Mouse (Mus musculus) thymus, adult 2 months (tissue): ENCODE measurements around the gene Ctns. TPM values are rescaled to one million over a fixed set of nuclear protein-coding genes. Genes with fewer than 3 reads are reported as not detected.
A peak's percentile ranks its signal among the peaks of the same experiment; 100 is the strongest.

Experiments
- DNase-seq: peaks from one replicate; pipeline ENCODE4 v3.0.0; 2021
- H3K27ac ChIP-seq: fragments of 200-500 bp; 2 replicates; pipeline ENCODE4 v1.5.1; 2012; ENCODE audit warnings: low read length, control low read depth; ENCODE audit not compliant: control insufficient read depth, insufficient read depth
- H3K27me3 ChIP-seq: fragments of 200-500 bp; 2 replicates; pipeline ENCODE4 v1.6.1; 2012; ENCODE audit warnings: mild to moderate bottlenecking, low read length, moderate library complexity, mixed read lengths; ENCODE audit not compliant: control insufficient read depth, insufficient read depth
- H3K36me3 ChIP-seq: fragments of 200-500 bp; 2 replicates; pipeline ENCODE4 v1.6.1; 2012; ENCODE audit warnings: mild to moderate bottlenecking, low read length, moderate library complexity; ENCODE audit not compliant: control insufficient read depth, insufficient read depth
- H3K4me1 ChIP-seq: fragments of 200-500 bp; replicated peaks from 2 replicates; pipeline ENCODE4 v1.6.1; 2012; ENCODE audit warnings: low read length; ENCODE audit not compliant: control insufficient read depth, insufficient read depth
- H3K4me3 ChIP-seq: fragments of 200-500 bp; 2 replicates; pipeline ENCODE4 v1.5.1; 2012; ENCODE audit warnings: mild to moderate bottlenecking, low read length, control low read depth, moderate library complexity; ENCODE audit not compliant: control insufficient read depth, insufficient read depth
- CTCF ChIP-seq: fragments of 200-500 bp; IDR thresholded peaks from 2 replicates; pipeline ENCODE4 v1.5.1; 2012; ENCODE audit warnings: mild to moderate bottlenecking, control low read depth, low read length, moderate library complexity, borderline replicate concordance; ENCODE audit not compliant: control insufficient read depth, poor library complexity, insufficient read depth; ENCODE audit errors: extremely low read depth
- POLR2A ChIP-seq: fragments of 200-500 bp; IDR thresholded peaks from 2 replicates; pipeline ENCODE4 v1.6.1; 2012; ENCODE audit warnings: mild to moderate bottlenecking, low read length, control low read depth, moderate library complexity; ENCODE audit not compliant: control insufficient read depth, poor library complexity, insufficient read depth; ENCODE audit errors: extremely low read depth
- WGBS: fragments of 180-500 bp; shearing (Covaris S2); methylation state at CpG from one replicate; pipeline ENCODE4 v1.1.7; 2018; 5-methylcytosine and 5-hydroxymethylcytosine counted together
- polyA plus RNA-seq: library from polyadenylated mRNA; depleted of rRNA; stranded (reverse); fragments of >200 nt; gene quantifications from 2 replicates; pipeline ENCODE4 v1.2.3, GENCODE M21; 2012

Ctns gene
- polyA plus RNA-seq, 1 experiment, result 20.1 TPM

DNA sequence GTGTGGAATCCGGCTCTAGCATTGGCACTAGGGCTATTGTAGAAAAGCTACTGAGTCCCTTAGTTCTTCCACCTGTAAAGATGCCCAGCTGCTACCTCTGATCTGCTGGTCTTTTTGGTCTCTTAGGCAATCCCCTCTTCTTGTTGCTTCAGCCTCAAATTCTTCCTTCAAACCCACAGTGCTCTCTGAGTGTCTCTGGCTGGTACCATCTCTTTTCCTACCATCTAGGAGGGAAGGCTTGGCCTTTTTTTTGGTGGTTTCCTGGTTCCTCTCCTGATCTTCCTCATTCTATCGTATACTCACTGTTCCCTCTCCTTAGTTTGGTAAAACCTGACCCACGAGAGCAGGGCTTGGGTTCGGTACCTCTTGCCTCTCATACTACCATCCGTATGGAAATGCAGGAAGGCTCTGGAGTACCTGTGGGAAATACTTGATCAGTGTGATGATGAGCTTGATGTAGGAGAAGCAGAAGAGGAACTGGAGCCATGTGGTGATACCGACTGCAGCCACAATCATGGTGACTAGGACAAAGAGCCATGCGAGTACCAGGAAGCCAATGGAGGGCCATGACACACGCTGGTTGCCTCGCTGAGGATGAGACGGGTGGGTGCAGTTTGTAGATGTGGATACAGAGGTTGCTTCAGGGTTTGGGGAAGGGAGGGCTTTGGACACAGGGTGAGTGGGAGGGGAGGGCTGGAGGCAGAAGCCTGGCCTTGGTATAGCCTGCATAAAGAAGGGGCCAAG is 12.8 kb downstream of the Ctns start:
- 84% methylated on average over 10 of the region's 10 CpGs for WGBS
- no peak for DNase-seq
- Histone ChIP-seq H3K27ac (no peak overlapping the region), H3K4me1 (no peaks in the 10 kb centered on the region), H3K27me3 (no peaks in the 10 kb centered on the region), H3K4me3 (no peak overlapping the region), H3K36me3 (no peaks in the 10 kb centered on the region)
- no peak for TF ChIP-seq CTCF

DNA sequence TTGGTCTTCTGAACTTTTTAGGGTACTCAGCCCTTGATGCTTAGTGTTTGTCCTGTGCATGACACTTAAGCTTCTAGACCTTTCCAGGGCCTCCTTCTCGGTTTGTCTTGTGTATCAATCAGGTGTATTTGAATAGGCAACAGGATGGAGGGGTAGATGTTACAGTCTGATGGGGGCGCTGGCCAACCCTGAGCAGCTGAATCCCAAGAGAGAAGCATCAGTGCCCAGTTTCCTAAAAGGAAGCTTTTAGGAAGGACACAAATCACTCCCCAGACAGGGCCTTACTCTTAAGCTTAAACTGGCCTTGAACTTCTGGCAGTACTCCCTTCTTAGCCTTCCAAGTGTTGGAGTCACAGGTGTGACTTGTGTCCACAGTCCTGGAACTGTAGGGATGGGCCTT is 20.9 kb downstream of the Ctns start:
- TF ChIP-seq CTCF (no peak), POLR2A (no peak)
- Histone ChIP-seq H3K27ac (no peak overlapping the region), H3K4me1 (peaks cover 11% of the 10 kb centered on the region), H3K4me3 (peak overlapping the region; percentile 80), H3K36me3 (no peaks in the 10 kb centered on the region), H3K27me3 (no peaks in the 10 kb centered on the region)
- 39% methylated on average over 2 of the region's 2 CpGs for WGBS
- no peak for DNase-seq

- H3K4me1 ChIP-seq, result peaks cover 14% of the 10 kb centered on the region
- 1% methylated on average over 28 of the region's 28 CpGs for WGBS
- H3K27ac ChIP-seq, result no peak overlapping the region
- peak overlapping the region; percentile 80 for H3K4me3 ChIP-seq
- no peaks in the 10 kb centered on the region for H3K36me3 ChIP-seq
- peak; percentile 53 for DNase-seq
- TF ChIP-seq CTCF (no peak), POLR2A (no peak)
- H3K27me3 ChIP-seq, result no peaks in the 10 kb centered on the region
Observed at GRCm38 (mm10) chr11:73177509-73177875, 21.4 kb downstream of the Ctns start.

DNA sequence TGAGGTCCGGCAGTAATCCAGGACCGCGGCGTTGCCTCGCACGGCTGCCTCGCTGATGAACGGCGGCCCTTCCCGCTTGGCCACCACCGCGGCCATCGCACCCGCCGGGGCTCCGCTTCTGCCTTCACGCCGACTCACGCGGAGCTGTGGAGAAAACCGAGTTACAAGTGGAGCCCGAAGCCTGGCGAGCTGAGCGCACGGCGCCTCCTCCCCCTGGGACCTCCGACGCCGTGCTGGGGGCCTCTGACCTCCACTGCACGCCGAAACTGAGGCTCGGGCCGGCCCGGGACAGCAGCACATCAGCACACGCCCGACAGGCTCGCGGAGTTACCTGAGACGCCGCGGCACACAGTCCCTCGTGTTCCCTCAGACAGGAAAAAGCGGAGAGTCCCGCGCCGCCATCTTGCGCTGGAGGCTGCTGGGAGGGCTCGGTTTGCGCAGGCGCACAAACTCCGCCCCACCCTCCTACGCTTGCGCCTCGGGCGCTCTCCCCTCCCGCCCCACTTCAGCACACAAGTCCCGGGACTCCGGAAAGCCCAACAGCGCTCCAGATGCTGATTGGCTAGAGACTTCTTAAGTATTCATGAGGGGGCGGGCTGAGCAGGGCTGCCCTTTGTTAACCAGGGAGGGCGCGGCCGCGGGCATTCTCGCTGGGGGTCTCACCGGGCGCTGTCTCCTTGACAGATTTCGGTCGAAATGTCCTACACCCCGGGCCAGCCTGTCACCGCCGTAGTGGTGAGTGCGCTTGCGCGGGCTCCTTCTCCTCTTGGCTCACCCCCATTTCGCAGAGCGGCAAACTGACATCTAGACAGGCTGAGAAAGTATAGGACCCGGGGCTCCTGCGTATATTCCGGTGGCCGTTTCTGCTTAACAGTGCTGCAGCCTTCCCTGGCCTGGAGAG is 22.0 kb downstream of the Ctns start, which contains the start of the genes Emc6 and Tax1bp3:
Gene Emc6 (minus strand): TSS at position 430 of the 901 bp plus-strand sequence.
Gene Tax1bp3 (plus strand): TSS at position 476 of the 901 bp plus-strand sequence.
- H3K27ac ChIP-seq, result no peak within 1 kb of the TSS
- peaks cover 17% of the 10 kb centered on the region for H3K4me1 ChIP-seq
- WGBS, result under 1% methylated on average over 81 of the region's 81 CpGs
- peak within 1 kb of the TSS; percentile 97 for H3K4me3 ChIP-seq
- TF ChIP-seq CTCF, result peak; percentile 35; the same call in 1 of the 2 replicates
- peak; percentile 73; the same call in 1 of the 2 replicates for TF ChIP-seq POLR2A
- H3K27me3 ChIP-seq, result no peaks in the 10 kb centered on the region
- H3K36me3 ChIP-seq, result no peaks in the 10 kb centered on the region
- peak; percentile 96 for DNase-seq

DNA sequence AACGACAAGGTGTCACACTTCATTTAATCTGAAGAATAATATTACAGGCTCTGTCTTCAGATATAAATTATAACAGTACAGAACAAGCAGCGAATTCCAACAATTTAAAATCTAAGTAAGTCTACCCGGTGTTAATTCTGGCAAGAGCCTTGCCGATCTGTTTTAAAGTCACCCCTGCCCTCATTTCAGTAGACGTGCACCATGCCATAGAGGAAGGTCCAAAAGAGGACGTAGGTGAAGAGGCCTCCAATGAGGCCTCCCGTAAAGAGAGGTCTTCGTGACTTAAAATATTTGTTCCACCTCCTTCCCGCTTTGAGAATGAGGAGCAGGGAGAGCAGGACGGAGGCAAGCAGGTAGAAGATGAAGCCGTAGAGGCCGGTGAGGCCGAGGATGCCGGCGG is 22.7 kb downstream of the Ctns start:
- peaks cover 17% of the 10 kb centered on the region for H3K4me1 ChIP-seq
- no peak for DNase-seq

DNA sequence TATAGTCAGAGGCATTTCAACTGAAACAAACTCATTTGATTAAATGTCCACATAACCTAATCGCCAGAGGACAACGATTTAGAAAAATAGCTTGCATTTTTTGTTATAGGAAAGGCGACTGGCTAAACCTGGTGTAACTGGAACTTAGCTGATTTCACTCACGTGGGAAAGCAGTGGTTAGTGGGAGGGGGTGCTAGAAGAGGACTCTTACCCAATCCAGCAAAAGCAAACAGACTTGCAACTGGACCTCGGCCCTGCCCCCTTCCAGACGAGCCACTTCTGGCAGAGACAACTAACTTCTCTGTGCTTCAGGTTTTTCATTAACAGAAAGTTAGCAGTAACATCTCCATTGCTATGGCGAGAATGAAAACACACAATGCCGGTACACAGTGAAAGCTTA is 23.2 kb downstream of the Ctns start:
- H3K4me3 ChIP-seq, result no peak overlapping the region
- H3K27ac ChIP-seq, result no peak overlapping the region
- 50% methylated on average over 8 of the region's 8 CpGs for WGBS
- H3K4me1 ChIP-seq, result peaks cover 17% of the 10 kb centered on the region
- no peak for DNase-seq
- H3K36me3 ChIP-seq, result no peaks in the 10 kb centered on the region
- H3K27me3 ChIP-seq, result no peaks in the 10 kb centered on the region
- TF ChIP-seq POLR2A (no peak), CTCF (no peak)

More for the DNA sequence above, 22.7 kb downstream of the Ctns start:
- WGBS, result 2% methylated on average over 15 of the region's 15 CpGs
- Histone ChIP-seq H3K27ac (no peak overlapping the region), H3K4me3 (peak overlapping the region; percentile 97), H3K36me3 (no peaks in the 10 kb centered on the region), H3K27me3 (no peaks in the 10 kb centered on the region)
- no peak for TF ChIP-seq CTCF
- TF ChIP-seq POLR2A, result no peak

GRCm38 (mm10) chr11:73172186-73172585 is 26.7 kb downstream of the Ctns start:
- Histone ChIP-seq H3K36me3 (no peaks in the 10 kb centered on the region), H3K4me3 (no peak overlapping the region), H3K27me3 (no peaks in the 10 kb centered on the region), H3K27ac (no peak overlapping the region), H3K4me1 (peaks cover 10% of the 10 kb centered on the region)
- WGBS, result 55% methylated on average over 5 of the region's 5 CpGs
- no peak for TF ChIP-seq POLR2A
- no peak for TF ChIP-seq CTCF
- DNase-seq, result no peak
